Mouse (Mus musculus) myocyte (in vitro differentiated cells): ENCODE measurements around the gene Tnip3. TPM values are rescaled to one million over a fixed set of nuclear protein-coding genes. Genes with fewer than 3 reads are reported as not detected.

Experiments
- H3K27me3 ChIP-seq: one replicate; pipeline ENCODE4 v1.6.1; 2011; ENCODE audit not compliant: control insufficient read depth, insufficient read depth, insufficient read length
- H3K36me3 ChIP-seq: one replicate; pipeline ENCODE4 v1.6.1; 2011; ENCODE audit not compliant: control insufficient read depth, insufficient read depth
- H3K4me2 ChIP-seq: one replicate; pipeline ENCODE4 v1.6.1; 2011; ENCODE audit warnings: low read depth, control low read depth
- H3K4me3 ChIP-seq: one replicate; pipeline ENCODE4 v1.5.1; 2011; ENCODE audit warnings: mild to moderate bottlenecking, control low read depth, moderate library complexity
- H3K79me2 ChIP-seq: one replicate; pipeline ENCODE4 v1.6.1; 2011; ENCODE audit not compliant: control insufficient read depth, insufficient read depth
- H3ac ChIP-seq: one replicate; pipeline ENCODE4 v1.6.1; 2011; ENCODE audit not compliant: control insufficient read depth, insufficient read length
- CEBPB ChIP-seq: IDR thresholded peaks from 2 replicates; pipeline ENCODE4 v1.6.1; 2011; ENCODE audit warnings: mild to moderate bottlenecking, moderate library complexity; ENCODE audit not compliant: poor library complexity, insufficient read depth, severe bottlenecking
- E2F4 ChIP-seq: IDR thresholded peaks from one replicate; pipeline ENCODE4 v1.6.1; 2011; ENCODE audit warnings: mild to moderate bottlenecking, control low read depth, moderate library complexity; ENCODE audit not compliant: insufficient read depth
- MAX ChIP-seq: IDR thresholded peaks from one replicate; pipeline ENCODE4 v1.6.1; 2011; ENCODE audit warnings: low read depth, mild to moderate bottlenecking, control low read depth
- MYOD1 ChIP-seq, 3 experiments: IDR thresholded peaks; one replicate each; pipeline ENCODE4 v1.6.1; 2011; ENCODE audit warnings: control low read depth in 2 of 3, low read depth in 2 of 3, mild to moderate bottlenecking in 2 of 3, moderate library complexity in 1 of 3; ENCODE audit not compliant: insufficient read length in 2 of 3, control insufficient read depth in 1 of 3
- MYOG ChIP-seq, 3 experiments: IDR thresholded peaks; one replicate each; pipeline ENCODE4 v1.6.1; 2011; ENCODE audit warnings: control low read depth in 2 of 3, low read depth in 2 of 3, mild to moderate bottlenecking in 2 of 3; ENCODE audit not compliant: insufficient read length in 2 of 3, control insufficient read depth in 1 of 3, insufficient read depth in 1 of 3
- POLR2A ChIP-seq: IDR thresholded peaks from one replicate; pipeline ENCODE4 v1.6.1; 2011; ENCODE audit warnings: low read depth, mild to moderate bottlenecking, control low read depth, moderate library complexity; ENCODE audit not compliant: insufficient read length
- POLR2AphosphoS2 ChIP-seq: IDR thresholded peaks from one replicate; pipeline ENCODE4 v1.6.1; 2011; ENCODE audit warnings: low read depth, control low read depth; ENCODE audit not compliant: insufficient read length
- REST ChIP-seq: IDR thresholded peaks from one replicate; pipeline ENCODE4 v1.6.1; 2011; ENCODE audit warnings: mild to moderate bottlenecking, control low read depth, moderate library complexity; ENCODE audit not compliant: insufficient read depth, insufficient read length
- SRF ChIP-seq: IDR thresholded peaks from one replicate; pipeline ENCODE4 v1.6.1; 2011; ENCODE audit warnings: low read depth; ENCODE audit not compliant: control insufficient read depth, insufficient read length
- TCF12 ChIP-seq: IDR thresholded peaks from one replicate; pipeline ENCODE4 v1.6.1; 2011; ENCODE audit warnings: mild to moderate bottlenecking, control low read depth; ENCODE audit not compliant: poor library complexity, insufficient read depth, severe bottlenecking
- TCF3 ChIP-seq: IDR thresholded peaks from one replicate; pipeline ENCODE4 v1.6.1; 2011; ENCODE audit warnings: low read depth, control low read depth; ENCODE audit not compliant: insufficient read length
- USF1 ChIP-seq: IDR thresholded peaks from one replicate; pipeline ENCODE4 v1.6.1; 2011; ENCODE audit warnings: low read depth, mild to moderate bottlenecking, control low read depth, moderate library complexity
- polyA plus RNA-seq: library from polyadenylated mRNA; unstranded; fragments of >200 nt; fragmentation: generic; extraction: Trizol; gene quantifications from one replicate; pipeline ENCODE4 v1.2.1, GENCODE M21; 2012; ENCODE audit warnings: missing spikeins

Tnip3 gene
- polyA plus RNA-seq, 1 experiment: 0.02 TPM

GRCm38 (mm10) chr6:65578151-65578973 is 53.2 kb downstream of the Tnip3 start:
- H3K4me2 ChIP-seq: no peak overlapping the region
- H3K27me3 ChIP-seq: no peaks in the 10 kb centered on the region
- no peaks in the 10 kb centered on the region for H3K79me2 ChIP-seq
- no peaks in the 10 kb centered on the region for H3K36me3 ChIP-seq
- no peak for TF ChIP-seq E2F4
- no peak for TF ChIP-seq POLR2A
- no peak for TF ChIP-seq MYOG (IDR thresholded peaks at IDR 0.05; ENCODE audit: control insufficient read depth in 1 of 3, insufficient read depth in 1 of 3, insufficient read length in 2 of 3, low read depth in 2 of 3)
- no peak for TF ChIP-seq REST
- no peak for TF ChIP-seq USF1
- no peak for TF ChIP-seq TCF3
- TF ChIP-seq MYOD1 (IDR thresholded peaks at IDR 0.05; ENCODE audit: control insufficient read depth in 1 of 3, insufficient read length in 2 of 3, low read depth in 2 of 3): no peak
- TF ChIP-seq TCF12: no peak
- TF ChIP-seq POLR2AphosphoS2: no peak
- no peak for TF ChIP-seq CEBPB
- no peak for TF ChIP-seq SRF
- no peak for TF ChIP-seq MAX
- H3K4me3 ChIP-seq: no peak overlapping the region
- no peak overlapping the region for H3ac ChIP-seq

GRCm38 (mm10) chr6:65583029-65583428 is 57.9 kb downstream of the Tnip3 start:
- Histone ChIP-seq H3K4me2 (no peak overlapping the region), H3K36me3 (no peaks in the 10 kb centered on the region), H3ac (no peak overlapping the region), H3K27me3 (no peaks in the 10 kb centered on the region), H3K79me2 (no peaks in the 10 kb centered on the region), H3K4me3 (no peak overlapping the region)
- TF ChIP-seq E2F4: no peak
- TF ChIP-seq MYOD1 (IDR thresholded peaks at IDR 0.05; ENCODE audit: control insufficient read depth in 1 of 3, insufficient read length in 2 of 3, low read depth in 2 of 3): no peak
- TF ChIP-seq SRF: no peak
- TF ChIP-seq USF1: no peak
- TF ChIP-seq TCF12: no peak
- no peak for TF ChIP-seq POLR2A
- no peak for TF ChIP-seq REST

- H3K4me3 ChIP-seq: no peak overlapping the region
- no peak overlapping the region for H3ac ChIP-seq
- no peaks in the 10 kb centered on the region for H3K36me3 ChIP-seq
- H3K27me3 ChIP-seq: no peaks in the 10 kb centered on the region
- H3K79me2 ChIP-seq: no peaks in the 10 kb centered on the region
- TF ChIP-seq TCF12 (no peak), E2F4 (no peak), MYOD1 (IDR thresholded peaks at IDR 0.05; ENCODE audit: control insufficient read depth in 1 of 3, insufficient read length in 2 of 3, low read depth in 2 of 3) (no peak), USF1 (no peak), POLR2A (no peak), MAX (no peak), SRF (no peak), CEBPB (no peak), POLR2AphosphoS2 (no peak), TCF3 (no peak), REST (no peak), MYOG (IDR thresholded peaks at IDR 0.05; ENCODE audit: control insufficient read depth in 1 of 3, insufficient read depth in 1 of 3, insufficient read length in 2 of 3, low read depth in 2 of 3) (no peak)
- H3K4me2 ChIP-seq: peak overlapping the region; percentile 37
These were observed 59.8 kb downstream of the Tnip3 start for GRCm38 (mm10) chr6:65584870-65585332.

- H3K4me2 ChIP-seq: peak overlapping the region; percentile 37
- no peak overlapping the region for H3ac ChIP-seq
- H3K4me3 ChIP-seq: no peak overlapping the region
- no peaks in the 10 kb centered on the region for H3K27me3 ChIP-seq
- TF ChIP-seq REST (no peak), TCF3 (no peak), POLR2AphosphoS2 (no peak), POLR2A (no peak), E2F4 (no peak), MYOG (IDR thresholded peaks at IDR 0.05; ENCODE audit: control insufficient read depth in 1 of 3, insufficient read depth in 1 of 3, insufficient read length in 2 of 3, low read depth in 2 of 3) (no peak), CEBPB (no peak)
- no peaks in the 10 kb centered on the region for H3K79me2 ChIP-seq
- no peaks in the 10 kb centered on the region for H3K36me3 ChIP-seq
These were observed 60.4 kb downstream of the Tnip3 start for GRCm38 (mm10) chr6:65585333-65586053.
